Mouse (Mus musculus) embryonic facial prominence, embryonic 13.5 days (tissue): ENCODE measurements at regions not wholly inside any gene's neighbourhood (a gene's known extent, or its start where the extent isn't known, plus 50 kb on each side); places are given as distances from the start of the nearest gene placed in this dataset.

Experiments used
- ATAC-seq: fragments of 200-750 bp; cut with Nextera tagmentation; 2 replicates; pipeline ENCODE4 v1.8.0; 2017; ENCODE audit warnings: low read depth; ENCODE audit not compliant: insufficient number of reproducible peaks, insufficient read depth, low FRiP score, low TSS enrichment
- H3K27ac ChIP-seq: fragments of 300-500 bp; sonication (generic); 2 replicates; pipeline ENCODE4 v1.5.1; 2015; ENCODE audit warnings: moderate library complexity, mild to moderate bottlenecking, inconsistent platforms
- H3K27me3 ChIP-seq: fragments of 300-500 bp; sonication (generic); 2 replicates; pipeline ENCODE4 v1.6.1; 2015; ENCODE audit warnings: mild to moderate bottlenecking, inconsistent platforms
- H3K36me3 ChIP-seq: fragments of 300-500 bp; sonication (generic); 2 replicates; pipeline ENCODE4 v1.6.1; 2015; ENCODE audit warnings: mild to moderate bottlenecking, inconsistent platforms
- H3K4me1 ChIP-seq: fragments of 300-500 bp; sonication (generic); 2 replicates; pipeline ENCODE4 v1.6.1; 2015; ENCODE audit warnings: inconsistent platforms
- H3K4me2 ChIP-seq: fragments of 300-500 bp; sonication (generic); 2 replicates; pipeline ENCODE4 v1.6.1; 2015; ENCODE audit warnings: moderate library complexity, mild to moderate bottlenecking, inconsistent platforms
- H3K4me3 ChIP-seq: fragments of 300-500 bp; sonication (generic); 2 replicates; pipeline ENCODE4 v1.5.1; 2015; ENCODE audit warnings: mild to moderate bottlenecking, inconsistent platforms
- H3K9ac ChIP-seq: fragments of 300-500 bp; sonication (generic); 2 replicates; pipeline ENCODE4 v1.6.1; 2015; ENCODE audit warnings: mild to moderate bottlenecking, inconsistent platforms
- H3K9me3 ChIP-seq: fragments of 300-500 bp; sonication (generic); 2 replicates; pipeline ENCODE4 v1.6.1; 2016; ENCODE audit warnings: inconsistent platforms
- WGBS: fragments of 180-500 bp; shearing (Covaris S2); methylation state at CpG from one replicate; pipeline ENCODE4 v1.1.7; 2015; ENCODE audit warnings: mixed read lengths; 5-methylcytosine and 5-hydroxymethylcytosine counted together

GRCm38 (mm10) chr16:87295727-87296126 lies 58.3 kb upstream of the N6amt1 start:
- Histone ChIP-seq H3K4me3 (no peak overlapping the region), H3K27ac (no peak overlapping the region), H3K9me3 (no peaks in the 10 kb centered on the region), H3K9ac (no peak overlapping the region), H3K36me3 (no peaks in the 10 kb centered on the region), H3K4me1 (no peaks in the 10 kb centered on the region), H3K27me3 (no peaks in the 10 kb centered on the region), H3K4me2 (no peak overlapping the region)
- 83% methylated on average over 5 of the region's 5 CpGs for WGBS
- no peak for ATAC-seq

- Histone ChIP-seq H3K27ac (no peak overlapping the region), H3K4me3 (no peak overlapping the region), H3K9me3 (no peaks in the 10 kb centered on the region), H3K36me3 (no peaks in the 10 kb centered on the region), H3K9ac (no peak overlapping the region), H3K4me1 (no peaks in the 10 kb centered on the region), H3K4me2 (no peak overlapping the region), H3K27me3 (no peaks in the 10 kb centered on the region)
- 92% methylated on average over 1 of the region's 1 CpGs for WGBS
- no peak for ATAC-seq
Observed at GRCm38 (mm10) chr16:87292826-87293225, 61.2 kb upstream of the N6amt1 start.

DNA sequence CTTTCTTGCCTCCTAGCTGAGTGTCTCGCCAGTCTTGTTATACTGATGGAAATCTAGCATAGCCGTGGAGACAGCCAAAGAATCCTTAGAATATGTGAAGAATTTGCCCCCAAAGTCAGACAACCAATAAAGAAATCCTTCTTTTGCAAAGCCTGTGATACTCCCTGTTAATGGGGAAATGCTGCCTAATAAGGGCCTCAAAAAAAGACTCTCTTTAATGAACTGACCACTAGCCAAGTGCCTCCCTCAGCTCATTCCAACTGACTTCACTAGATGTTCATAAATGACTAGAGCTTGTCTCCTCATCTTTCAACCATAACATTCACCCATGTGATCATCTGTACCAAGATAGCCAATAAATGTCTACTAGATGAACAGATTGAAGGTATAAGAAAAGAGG lies 62.3 kb upstream of the N6amt1 start:
- Histone ChIP-seq H3K9ac (no peak overlapping the region), H3K27ac (no peak overlapping the region), H3K9me3 (no peaks in the 10 kb centered on the region), H3K4me2 (no peak overlapping the region), H3K4me1 (no peaks in the 10 kb centered on the region), H3K36me3 (no peaks in the 10 kb centered on the region), H3K27me3 (no peaks in the 10 kb centered on the region), H3K4me3 (no peak overlapping the region)
- ATAC-seq, result no peak
- WGBS, result 80% methylated on average over 2 of the region's 2 CpGs

GRCm38 (mm10) chr16:87285639-87286038 lies 68.3 kb upstream of the N6amt1 start:
- Histone ChIP-seq H3K27ac (no peak overlapping the region), H3K4me3 (no peak overlapping the region), H3K4me1 (no peaks in the 10 kb centered on the region), H3K4me2 (no peak overlapping the region), H3K9me3 (no peaks in the 10 kb centered on the region), H3K27me3 (no peaks in the 10 kb centered on the region), H3K36me3 (no peaks in the 10 kb centered on the region), H3K9ac (no peak overlapping the region)
- 76% methylated on average over 2 of the region's 2 CpGs for WGBS
- no peak for ATAC-seq

DNA sequence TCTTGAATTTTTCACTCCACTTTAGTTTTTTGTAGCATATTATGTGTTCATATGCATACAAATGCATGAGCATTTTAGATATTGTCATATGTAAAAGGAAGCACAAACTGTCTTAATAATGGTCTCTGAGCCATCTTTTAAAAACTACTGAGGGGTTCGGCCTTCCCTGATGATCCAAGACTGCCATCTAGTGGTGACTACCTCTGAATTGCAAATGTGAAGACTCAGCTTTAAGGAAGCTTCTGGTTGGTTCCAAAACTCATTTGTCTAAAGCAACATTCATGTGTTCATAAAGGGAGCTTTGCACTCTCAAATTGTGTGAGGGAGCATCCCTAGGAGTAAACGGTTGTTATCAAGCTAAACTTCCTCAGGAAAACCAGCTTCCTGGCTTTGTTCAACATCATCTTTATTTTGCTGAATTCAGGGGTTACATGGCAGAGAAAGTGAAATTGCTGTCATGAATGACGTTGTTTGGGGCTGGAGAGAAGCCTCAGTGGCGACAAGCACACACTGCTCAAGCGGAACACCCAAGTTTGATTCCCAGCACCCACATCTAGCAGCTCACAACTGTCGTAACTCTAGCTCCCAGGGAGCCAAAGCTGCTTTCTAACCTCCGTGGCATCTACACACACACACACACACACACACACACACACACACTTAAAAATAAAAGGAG lies 69.0 kb upstream of the N6amt1 start:
- Histone ChIP-seq H3K27ac (no peak overlapping the region), H3K9ac (no peak overlapping the region), H3K9me3 (no peaks in the 10 kb centered on the region), H3K27me3 (no peaks in the 10 kb centered on the region), H3K4me1 (no peaks in the 10 kb centered on the region), H3K4me3 (no peak overlapping the region), H3K36me3 (no peaks in the 10 kb centered on the region), H3K4me2 (no peak overlapping the region)
- 65% methylated on average over 7 of the region's 7 CpGs for WGBS
- no peak for ATAC-seq

GRCm38 (mm10) chr16:87278518-87278917 lies 75.5 kb upstream of the N6amt1 start:
- Histone ChIP-seq H3K4me2 (no peak overlapping the region), H3K36me3 (no peaks in the 10 kb centered on the region), H3K4me3 (no peak overlapping the region), H3K27me3 (no peaks in the 10 kb centered on the region), H3K9ac (no peak overlapping the region), H3K27ac (no peak overlapping the region), H3K9me3 (no peaks in the 10 kb centered on the region), H3K4me1 (no peaks in the 10 kb centered on the region)
- whole genome bisulfite sequencing, result 57% methylated on average over 1 of the region's 1 CpGs
- ATAC-seq, result no peak

- H3K4me3 ChIP-seq, result no peak overlapping the region
- no peak for ATAC-seq
- no peak overlapping the region for H3K9ac ChIP-seq
- no peaks in the 10 kb centered on the region for H3K9me3 ChIP-seq
- H3K4me2 ChIP-seq, result no peak overlapping the region
- no peak overlapping the region for H3K27ac ChIP-seq
- H3K27me3 ChIP-seq, result no peaks in the 10 kb centered on the region
- no peaks in the 10 kb centered on the region for H3K36me3 ChIP-seq
- 87% methylated on average over 5 of the region's 5 CpGs for WGBS
- H3K4me1 ChIP-seq, result no peaks in the 10 kb centered on the region
Observed at GRCm38 (mm10) chr16:87272363-87272762, 81.6 kb upstream of the N6amt1 start.

GRCm38 (mm10) chr16:87267954-87268804 lies 85.8 kb upstream of the N6amt1 start:
- Histone ChIP-seq H3K27ac (no peak overlapping the region), H3K9ac (no peak overlapping the region), H3K4me3 (no peak overlapping the region), H3K4me2 (no peak overlapping the region), H3K4me1 (peaks cover 5% of the 10 kb centered on the region), H3K36me3 (no peaks in the 10 kb centered on the region), H3K27me3 (no peaks in the 10 kb centered on the region), H3K9me3 (no peaks in the 10 kb centered on the region)
- WGBS, result 79% methylated on average over 9 of the region's 9 CpGs
- no peak for ATAC-seq

DNA sequence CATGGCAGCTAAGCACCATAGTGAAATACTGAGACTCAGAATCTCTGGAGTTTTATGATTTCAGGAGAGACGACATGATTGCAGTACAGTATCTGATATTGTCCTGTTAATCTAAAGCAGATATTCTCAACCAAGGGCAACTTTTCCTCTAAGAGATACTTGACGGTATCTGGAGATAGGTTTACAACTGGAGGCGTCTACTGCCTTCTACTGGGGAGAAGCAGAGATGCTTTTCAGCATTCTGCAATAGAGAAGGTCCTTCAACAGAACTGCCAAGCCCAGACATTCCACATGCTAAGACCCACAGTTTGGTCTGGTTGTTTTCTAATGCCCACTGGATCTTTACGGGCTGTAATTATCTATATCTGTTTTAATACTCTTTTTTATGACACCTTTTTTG lies 86.5 kb upstream of the N6amt1 start:
- Histone ChIP-seq H3K27ac (no peak overlapping the region), H3K36me3 (no peaks in the 10 kb centered on the region), H3K4me1 (peaks cover 5% of the 10 kb centered on the region), H3K27me3 (no peaks in the 10 kb centered on the region), H3K4me3 (no peak overlapping the region), H3K9ac (no peak overlapping the region), H3K9me3 (no peaks in the 10 kb centered on the region), H3K4me2 (no peak overlapping the region)
- ATAC-seq, result no peak
- 84% methylated on average over 4 of the region's 4 CpGs for WGBS

GRCm38 (mm10) chr16:87263571-87263970 lies 90.4 kb upstream of the N6amt1 start:
- Histone ChIP-seq H3K9ac (no peak overlapping the region), H3K9me3 (no peaks in the 10 kb centered on the region), H3K36me3 (no peaks in the 10 kb centered on the region), H3K27ac (no peak overlapping the region), H3K4me1 (peaks cover 5% of the 10 kb centered on the region), H3K27me3 (no peaks in the 10 kb centered on the region), H3K4me2 (no peak overlapping the region), H3K4me3 (no peak overlapping the region)
- ATAC-seq, result no peak
- 45% methylated on average over 4 of the region's 4 CpGs for WGBS

DNA sequence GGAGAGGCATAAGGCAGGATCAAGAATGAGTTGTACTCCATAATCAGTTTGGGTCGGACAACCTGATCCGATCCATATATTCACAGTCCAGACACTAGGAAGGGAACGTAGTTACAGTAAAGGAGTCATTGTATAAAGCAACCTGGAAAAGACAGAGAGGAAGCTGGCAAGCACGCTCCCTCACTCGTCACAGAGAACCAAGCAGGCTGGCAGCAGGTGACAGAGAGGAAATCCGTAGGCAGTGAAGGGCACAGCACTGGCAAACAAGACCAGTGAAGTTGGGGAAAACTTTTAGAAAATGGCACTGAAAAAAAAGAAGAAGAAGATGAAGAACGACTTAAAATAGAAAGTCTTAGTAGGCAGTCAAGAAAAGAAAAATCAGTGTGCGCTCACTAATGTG lies 90.9 kb upstream of the N6amt1 start:
- Histone ChIP-seq H3K9ac (no peak overlapping the region), H3K27me3 (no peaks in the 10 kb centered on the region), H3K4me3 (no peak overlapping the region), H3K36me3 (no peaks in the 10 kb centered on the region), H3K4me1 (peaks cover 5% of the 10 kb centered on the region), H3K9me3 (no peaks in the 10 kb centered on the region), H3K27ac (no peak overlapping the region), H3K4me2 (no peak overlapping the region)
- 80% methylated on average over 8 of the region's 8 CpGs for WGBS
- ATAC-seq, result no peak

- 74% methylated on average over 3 of the region's 3 CpGs for WGBS
- Histone ChIP-seq H3K4me3 (no peak overlapping the region), H3K4me2 (no peak overlapping the region), H3K9ac (no peak overlapping the region), H3K4me1 (peaks cover 5% of the 10 kb centered on the region), H3K9me3 (no peaks in the 10 kb centered on the region), H3K27ac (no peak overlapping the region), H3K27me3 (no peaks in the 10 kb centered on the region), H3K36me3 (no peaks in the 10 kb centered on the region)
- no peak for ATAC-seq
Observed at GRCm38 (mm10) chr16:87262497-87262896, 91.5 kb upstream of the N6amt1 start.
